ENCODE assay signal across 7 mouse cellular contexts in the genomic region with DNA sequence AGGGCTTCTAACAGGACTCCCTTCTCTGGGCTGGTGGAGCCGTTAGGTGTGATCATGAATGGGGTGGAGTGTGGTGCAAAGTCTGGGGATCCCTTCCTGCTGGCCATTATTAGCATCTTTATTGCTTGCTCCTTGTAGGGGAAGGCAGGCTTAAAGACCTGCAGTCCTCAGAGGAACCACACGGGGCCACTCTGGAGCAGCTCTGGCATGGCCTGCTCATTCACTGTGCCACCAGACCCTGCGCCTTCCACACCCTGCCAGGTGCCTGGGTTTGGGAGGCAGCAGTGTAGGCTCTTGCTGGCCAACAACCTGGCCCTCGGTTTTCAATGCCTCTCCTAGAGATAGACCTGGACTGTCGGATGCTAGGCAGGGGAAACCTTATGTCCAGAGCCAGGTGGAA. TPM values are rescaled to one million over a fixed set of nuclear protein-coding genes. Genes with fewer than 3 reads are reported as not detected.
DNase-seq lines count a peak whose midpoint lies in the region; ATAC-seq and TF ChIP-seq lines count a peak whose summit lies in the region.

No protein-coding gene starts in this region.

- DNase-seq in adrenal gland, postnatal 10 days: peak; percentile 91
- DNase-seq in gastrocnemius, adult 2 months: peak; percentile 88
- DNase-seq in hindbrain, postnatal 0 days (ENCODE audit: low spot score): peak; percentile 92
- DNase-seq in left cerebral cortex, adult 11 months (ENCODE audit: low spot score): peak; percentile 74
- DNase-seq in right cerebral cortex, postnatal 4 days: peak; percentile 91

- H3K27me3 ChIP-seq in hindbrain, postnatal 0 days (ENCODE audit: insufficient read depth, low read length): no peaks in the 10 kb centered on the region

- H3K9ac ChIP-seq in hindbrain, postnatal 0 days (replicated peaks; ENCODE audit: low read length): 0 out of 2 replicates have a peak overlapping the region, but pooled peaks have one; percentile 24

- H3K36me3 ChIP-seq in hindbrain, postnatal 0 days (ENCODE audit: insufficient read depth, low read length): no peaks in the 10 kb centered on the region

- TF ChIP-seq CTCF in gastrocnemius, adult 2 months (IDR thresholded peaks at IDR 0.05): peak; percentile 96
- TF ChIP-seq CTCF in hindbrain, postnatal 0 days (IDR thresholded peaks at IDR 0.05; ENCODE audit: low read depth): peak; percentile 98

- intact Hi-C loops in gastrocnemius, adult 2 months (cut with DNase I): loop anchor here (1.0 kb wide), 2 partner anchors 59 to 131 kb away; no protein-coding TSS in a partner anchor

- H3K4me3 ChIP-seq in gastrocnemius, adult 2 months: no peak overlapping the region
- H3K4me3 ChIP-seq in hindbrain, postnatal 0 days (ENCODE audit: low read length): no peak overlapping the region

- H3K4me2 ChIP-seq in hindbrain, postnatal 0 days (ENCODE audit: low read depth, low read length): no peak overlapping the region

- H3K27ac ChIP-seq in gastrocnemius, adult 2 months: peak overlapping the region; percentile 38; the same call in 1 of the 2 replicates
- H3K27ac ChIP-seq in hindbrain, postnatal 0 days: no peak overlapping the region

- no peaks in the 10 kb centered on the region for H3K9me3 ChIP-seq in hindbrain, postnatal 0 days (ENCODE audit: low read length)

- no peaks in the 10 kb centered on the region for H3K4me1 ChIP-seq in hindbrain, postnatal 0 days (ENCODE audit: insufficient read depth, low read length)

- WGBS in hindbrain, postnatal 0 days: 4% methylated on average over 5 of the region's 5 CpGs

- peak; percentile 98 for ATAC-seq in common myeloid progenitor, adult 5-6 weeks (replicated peaks; ENCODE audit: low read depth, poor library complexity, severe bottlenecking)
- ATAC-seq in hindbrain, postnatal 0 days: peak; percentile 79
- ATAC-seq in megakaryocyte-erythroid progenitor cell, adult 5-6 weeks (replicated peaks; ENCODE audit: low FRiP score, low TSS enrichment, poor library complexity, severe bottlenecking): peak; percentile 94

RNA-seq across cellular contexts. Expression of a gene that starts 7.0 kb away (rescaled TPM):
- total RNA-seq in adrenal gland, postnatal 10 days (2021): 10 to 100 TPM; 32.8 to 36.7 TPM
- not detected in 2 replicates for total RNA-seq in common myeloid progenitor, adult 5-6 weeks (2017)
- 100 to 1,000 TPM in 1 of 2 experiments, 10 to 100 TPM in 1; 93.4 to 111 TPM for total RNA-seq in gastrocnemius, adult 2 months (2021)
- 45.8 and 55.2 TPM in 2 replicates for total RNA-seq in hindbrain, postnatal 0 days (2014; rRNA removed)
- 41.2 and 42.1 TPM in 2 replicates for polyA plus RNA-seq in hindbrain, postnatal 0 days (2015; fragmentation: Nextera tagmentation; extraction: Ambion mirVana)
- total RNA-seq in megakaryocyte-erythroid progenitor cell, adult 5-6 weeks (2014; fragmentation: Nextera tagmentation): not detected in 2 replicates
- total RNA-seq in megakaryocyte-erythroid progenitor cell, adult 5-6 weeks (2017): not detected in 2 replicates

RNA-seq across cellular contexts. Expression of a gene that starts 29.6 kb away (rescaled TPM):
- total RNA-seq in adrenal gland, postnatal 10 days (2021): 1 to 10 TPM; 1.6 to 2.2 TPM
- total RNA-seq in common myeloid progenitor, adult 5-6 weeks (2017): not detected in 2 replicates
- under 1 TPM; 0.10 to 0.25 TPM for total RNA-seq in gastrocnemius, adult 2 months (2021)
- 36.3 and 39.8 TPM in 2 replicates for total RNA-seq in hindbrain, postnatal 0 days (2014; rRNA removed)
- polyA plus RNA-seq in hindbrain, postnatal 0 days (2015; fragmentation: Nextera tagmentation; extraction: Ambion mirVana): 46.2 and 49.7 TPM in 2 replicates
- total RNA-seq in megakaryocyte-erythroid progenitor cell, adult 5-6 weeks (2014; fragmentation: Nextera tagmentation): 1.0 TPM in 1 of 2 replicates, not detected in the other
- 0.23 TPM in 1 of 2 replicates, not detected in the other for total RNA-seq in megakaryocyte-erythroid progenitor cell, adult 5-6 weeks (2017)

RNA-seq across cellular contexts. Expression of a gene that starts 57.7 kb away (rescaled TPM):
- total RNA-seq in adrenal gland, postnatal 10 days (2021): 1 to 10 TPM in 1 of 2 experiments, under 1 TPM in 1; 0.96 to 1.1 TPM
- not detected in 2 replicates for total RNA-seq in common myeloid progenitor, adult 5-6 weeks (2017)
- 1 to 10 TPM in 1 of 2 experiments, under 1 TPM in 1; 0.66 to 1.1 TPM for total RNA-seq in gastrocnemius, adult 2 months (2021)
- total RNA-seq in hindbrain, postnatal 0 days (2014; rRNA removed): 10.2 and 10.8 TPM in 2 replicates
- 2.8 and 3.2 TPM in 2 replicates for polyA plus RNA-seq in hindbrain, postnatal 0 days (2015; fragmentation: Nextera tagmentation; extraction: Ambion mirVana)
- not detected in 2 replicates for total RNA-seq in megakaryocyte-erythroid progenitor cell, adult 5-6 weeks (2014; fragmentation: Nextera tagmentation)
- total RNA-seq in megakaryocyte-erythroid progenitor cell, adult 5-6 weeks (2017): not detected in 2 replicates

Comparison
In these comparisons a context has a peak if more than half of its experiments do, and no peak if none do; other contexts are left out.
1. RNA of a gene that starts 7.0 kb away (total RNA-seq): 93.4 to 111 TPM in gastrocnemius, adult 2 months, 45.8 to 55.2 TPM in hindbrain, postnatal 0 days and 32.8 to 36.7 TPM in adrenal gland, postnatal 10 days; not detected in common myeloid progenitor, adult 5-6 weeks and not detected in megakaryocyte-erythroid progenitor cell, adult 5-6 weeks; every median in the first group is over 10 times any median in the second.
2. RNA of a gene that starts 29.6 kb away (total RNA-seq): 36.3 to 39.8 TPM in hindbrain, postnatal 0 days; 1.6 to 2.2 TPM in adrenal gland, postnatal 10 days, 0.23 to 1.0 TPM in megakaryocyte-erythroid progenitor cell, adult 5-6 weeks, 0.10 to 0.25 TPM in gastrocnemius, adult 2 months and not detected in common myeloid progenitor, adult 5-6 weeks; every median in the first group is over 10 times any median in the second.
3. Peak in every context shown above with its lines, with median percentiles within 50 percentile points of each other: DNase-seq and ATAC-seq.